Mouse (Mus musculus) forebrain, embryonic 14.5 days (tissue): Measurements from ENCODE around the gene Fetub. TPM values are rescaled to one million over a fixed set of nuclear protein-coding genes. Genes with fewer than 3 reads are reported as not detected.

ENCODE experiments used
- ATAC-seq: fragments of 200-750 bp; cut with Nextera tagmentation; 2 replicates; pipeline ENCODE4 v1.8.0; 2017; ENCODE audit warnings: mild to moderate bottlenecking, moderate library complexity
- DNase-seq: peaks from one replicate; pipeline ENCODE4 v3.0.0-alpha.2; 2015; ENCODE audit warnings: low spot score
- H3K27ac ChIP-seq: fragments of 300-500 bp; sonication (generic); 2 replicates; pipeline ENCODE4 v1.5.1; 2014; ENCODE audit warnings: low read depth, mild to moderate bottlenecking, control low read depth, low read length, moderate library complexity
- H3K27me3 ChIP-seq: fragments of 300-500 bp; sonication (generic); replicated peaks from 2 replicates; pipeline ENCODE4 v1.6.1; 2014; ENCODE audit warnings: low read length, control low read depth, mixed read lengths; ENCODE audit not compliant: control insufficient read depth, insufficient read depth
- H3K36me3 ChIP-seq: fragments of 300-500 bp; sonication (generic); 2 replicates; pipeline ENCODE4 v1.6.1; 2014; ENCODE audit warnings: low read length, control low read depth; ENCODE audit not compliant: control insufficient read depth, insufficient read depth
- H3K4me1 ChIP-seq: fragments of 300-500 bp; sonication (generic); 2 replicates; pipeline ENCODE4 v1.6.1; 2014; ENCODE audit warnings: antibody characterized with exemption, low read length, control low read depth; ENCODE audit not compliant: control insufficient read depth, insufficient read depth
- H3K4me2 ChIP-seq: fragments of 300-500 bp; sonication (generic); 2 replicates; pipeline ENCODE4 v1.6.1; 2014; ENCODE audit warnings: mild to moderate bottlenecking, control low read depth, low read length
- H3K4me3 ChIP-seq: fragments of 300-500 bp; sonication (generic); 2 replicates; pipeline ENCODE4 v1.5.1; 2014; ENCODE audit warnings: low read depth, low read length, control low read depth
- H3K9ac ChIP-seq: fragments of 300-500 bp; sonication (generic); 2 replicates; pipeline ENCODE4 v1.6.1; 2014; ENCODE audit warnings: mild to moderate bottlenecking, low read length, control low read depth, moderate library complexity
- H3K9me3 ChIP-seq: fragments of 300-500 bp; sonication (generic); replicated peaks from 2 replicates; pipeline ENCODE4 v1.6.1; 2016; ENCODE audit warnings: low read length, control low read depth, mixed read lengths; ENCODE audit not compliant: control insufficient read depth
- WGBS: fragments of 180-500 bp; shearing (Covaris S2); extraction: QIAGEN DNeasy Blood & Tissue Kit; methylation state at CpG from one replicate; pipeline ENCODE4 v1.1.7; 2014; 5-methylcytosine and 5-hydroxymethylcytosine counted together
- polyA plus RNA-seq: library from polyadenylated mRNA; unstranded; fragments of >200 nt; fragmentation: Nextera tagmentation; extraction: Ambion mirVana; gene quantifications from 2 replicates; pipeline ENCODE4 v1.2.1, GENCODE M21; 2014

The Fetub gene
- polyA plus RNA-seq, 1 experiment from 2014 or later: not detected

- H3K4me1 ChIP-seq: no peaks in the 10 kb centered on the region
- H3K4me3 ChIP-seq: no peak overlapping the region
- DNase-seq (no peak), ATAC-seq (no peak)
- no peak overlapping the region for H3K9ac ChIP-seq
- H3K27ac ChIP-seq: no peak overlapping the region
- 64% methylated on average over 1 of the region's 1 CpGs for WGBS
- no peak overlapping the region for H3K4me2 ChIP-seq
- no peaks in the 10 kb centered on the region for H3K9me3 ChIP-seq
- H3K36me3 ChIP-seq: no peaks in the 10 kb centered on the region
- no peaks in the 10 kb centered on the region for H3K27me3 ChIP-seq
Measured at GRCm38 (mm10) chr16:22967383-22968030, 49.4 kb downstream of the Fetub start.

Other genes with a start within 250 kb of the Fetub start
- not detected in 2 replicates for gene Crygs, start 106.8 kb upstream of the Fetub start, polyA plus RNA-seq
- 29.7 and 30.7 TPM in 2 replicates for gene Tbccd1, start 60.7 kb upstream of the Fetub start, polyA plus RNA-seq
- gene Dnajb11, start 60.5 kb upstream of the Fetub start, polyA plus RNA-seq: 72.7 and 81.1 TPM in 2 replicates
- gene Ahsg, start 27.1 kb upstream of the Fetub start, polyA plus RNA-seq: not detected in 2 replicates
- not detected in 2 replicates for gene Hrg, start 32.7 kb downstream of the Fetub start, polyA plus RNA-seq
- 0.13 TPM in 1 of 2 replicates, not detected in the other for gene Kng2, start 111.1 kb downstream of the Fetub start, polyA plus RNA-seq
- not detected in 2 replicates for gene Kng1, start 139.5 kb downstream of the Fetub start, polyA plus RNA-seq
- gene Eif4a2, start 189.1 kb downstream of the Fetub start, polyA plus RNA-seq: 340 and 434 TPM in 2 replicates
- 82.7 and 110 TPM in 2 replicates for gene Rfc4, start 209.4 kb downstream of the Fetub start, polyA plus RNA-seq
- not detected in 2 replicates for gene Adipoq, start 228.2 kb downstream of the Fetub start, polyA plus RNA-seq